Mouse (Mus musculus) cortical plate, adult 2 months (tissue): ENCODE data around the gene Slc35f3. TPM values are rescaled to one million over a fixed set of nuclear protein-coding genes. Genes with fewer than 3 reads are reported as not detected.
A peak's percentile ranks its signal among the peaks of the same experiment; 100 is the strongest.

Experiments used
- H3K27ac ChIP-seq: fragments of 200-500 bp; 2 replicates; pipeline ENCODE4 v1.5.1; 2012; ENCODE audit warnings: low read length, control low read depth, inconsistent platforms; ENCODE audit not compliant: insufficient read depth
- H3K4me1 ChIP-seq: fragments of 200-500 bp; 2 replicates; pipeline ENCODE4 v1.6.1; 2011; ENCODE audit warnings: low read length; ENCODE audit not compliant: control insufficient read depth, insufficient read depth
- H3K4me3 ChIP-seq: fragments of 200-500 bp; 2 replicates; pipeline ENCODE4 v1.5.1; 2011; ENCODE audit warnings: mild to moderate bottlenecking, low read length, control low read depth; ENCODE audit not compliant: insufficient read depth
- CTCF ChIP-seq: fragments of 200-500 bp; IDR thresholded peaks from 2 replicates; pipeline ENCODE4 v1.5.1; 2011; ENCODE audit warnings: mild to moderate bottlenecking, control low read depth, low read length; ENCODE audit not compliant: insufficient read depth; ENCODE audit errors: extremely low read depth
- POLR2A ChIP-seq: fragments of 200-500 bp; IDR thresholded peaks from 2 replicates; pipeline ENCODE4 v1.6.1; 2011; ENCODE audit warnings: mild to moderate bottlenecking, low read length, control low read depth; ENCODE audit not compliant: insufficient read depth; ENCODE audit errors: extremely low read depth
- polyA plus RNA-seq: library from polyadenylated mRNA; depleted of rRNA; stranded (reverse); fragments of >200 nt; gene quantifications from 2 replicates; pipeline ENCODE4 v1.2.3, GENCODE M21; 2012

The Slc35f3 gene
- polyA plus RNA-seq, 1 experiment, result 11.7 TPM

DNA sequence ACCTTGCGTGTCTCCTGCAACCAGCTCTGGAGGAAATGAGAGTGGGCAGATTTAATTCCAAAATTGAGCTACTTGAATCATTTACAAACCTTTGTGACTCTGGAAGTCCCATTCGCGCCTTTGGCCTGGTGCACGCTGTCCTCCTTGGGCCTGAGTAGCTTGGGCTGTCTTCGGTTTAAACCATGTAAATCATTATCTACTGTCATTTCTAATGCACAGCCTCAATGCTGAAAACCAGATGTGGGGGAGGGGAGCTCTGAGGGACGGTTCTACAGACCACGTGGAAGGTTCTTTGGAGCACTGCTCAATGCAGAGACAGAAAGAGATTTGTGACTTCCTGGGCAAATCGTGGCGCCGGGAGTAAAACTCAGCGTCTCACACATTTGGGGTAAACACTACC lies 61.7 kb downstream of the Slc35f3 start:
- no peak for TF ChIP-seq POLR2A
- no peak for TF ChIP-seq CTCF
- peaks cover 3% of the 10 kb centered on the region for H3K4me1 ChIP-seq
- no peak overlapping the region for H3K4me3 ChIP-seq
- H3K27ac ChIP-seq, result no peak overlapping the region

DNA sequence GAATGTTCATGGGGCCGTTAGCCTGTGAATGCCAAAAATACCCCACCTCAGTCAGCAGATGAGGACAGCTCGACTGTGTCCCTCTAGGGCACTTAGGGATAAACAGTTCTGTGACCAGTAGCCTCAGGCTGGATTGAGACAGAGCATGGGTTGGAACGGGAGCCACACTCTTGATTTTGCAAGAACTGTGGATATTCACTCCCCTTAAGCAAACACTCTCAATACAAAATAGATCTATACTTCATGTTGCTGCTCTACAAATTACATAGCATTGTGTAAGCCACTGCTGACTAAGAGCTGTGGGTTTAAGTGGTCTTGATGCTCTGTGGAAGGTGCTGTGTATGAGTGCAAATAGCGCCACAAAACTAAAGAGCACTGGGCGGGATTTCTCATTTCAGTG lies 62.3 kb downstream of the Slc35f3 start:
- TF ChIP-seq POLR2A, result no peak
- no peak overlapping the region for H3K4me3 ChIP-seq
- H3K4me1 ChIP-seq, result peaks cover 2% of the 10 kb centered on the region; the same call in 1 of the 2 replicates
- H3K27ac ChIP-seq, result no peak overlapping the region

DNA sequence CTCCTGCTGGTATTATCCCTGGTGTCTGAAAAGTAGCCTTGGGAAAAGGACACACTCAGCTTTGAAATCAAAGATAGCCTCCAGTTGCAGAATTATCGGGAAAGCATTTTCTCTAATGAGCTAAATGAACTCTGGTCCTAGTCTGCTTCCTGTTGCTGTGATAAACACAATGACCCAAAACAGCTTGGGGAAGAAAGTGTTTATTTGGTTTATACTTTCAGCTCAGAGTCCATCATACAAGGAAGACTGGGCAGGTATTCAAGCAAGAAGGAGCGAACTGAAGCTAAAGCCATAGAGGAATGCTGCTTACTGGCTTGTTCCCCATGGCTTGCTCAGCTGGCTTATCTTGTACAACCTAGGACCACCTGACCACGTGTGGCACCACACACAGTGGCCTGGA lies 67.9 kb downstream of the Slc35f3 start:
- Histone ChIP-seq H3K4me1 (no peaks in the 10 kb centered on the region), H3K4me3 (no peak overlapping the region), H3K27ac (no peak overlapping the region)
- TF ChIP-seq POLR2A, result no peak
- no peak for TF ChIP-seq CTCF

DNA sequence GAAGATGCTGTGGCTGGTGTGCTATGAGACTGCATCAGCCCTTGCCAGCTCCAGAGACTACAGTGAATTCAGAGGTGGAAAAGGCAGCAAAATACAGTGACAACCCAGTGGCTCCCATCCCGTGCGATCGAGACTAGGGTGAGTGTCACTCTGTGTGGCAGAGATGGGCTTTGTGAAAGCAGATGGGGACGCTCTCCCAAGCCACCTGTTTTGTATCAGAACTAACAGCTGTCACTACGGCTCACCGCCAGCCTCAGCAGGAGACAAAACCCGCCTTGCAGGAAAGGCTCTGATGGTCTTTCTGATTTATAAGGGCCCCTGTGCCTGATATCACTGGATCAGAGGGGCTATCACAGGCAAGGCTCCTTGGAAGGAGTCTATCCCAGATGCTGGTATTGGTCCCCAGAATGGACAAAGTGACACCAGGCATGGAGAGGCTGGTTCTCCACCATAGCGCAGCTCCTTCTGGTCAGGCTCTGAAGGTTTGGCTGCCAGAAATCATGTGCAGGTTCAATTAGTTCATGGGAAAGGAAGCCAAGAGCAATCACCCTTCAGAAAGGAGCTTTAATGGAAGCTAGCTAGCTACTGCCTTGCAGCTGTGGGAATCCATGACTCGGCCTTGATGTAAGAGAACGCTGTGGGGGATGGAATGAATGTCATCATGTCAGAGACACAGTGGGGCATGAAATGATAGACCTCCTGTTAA lies 70.1 kb downstream of the Slc35f3 start:
- no peak for TF ChIP-seq POLR2A
- no peak for TF ChIP-seq CTCF
- Histone ChIP-seq H3K27ac (no peak overlapping the region), H3K4me1 (no peaks in the 10 kb centered on the region), H3K4me3 (no peak overlapping the region)

DNA sequence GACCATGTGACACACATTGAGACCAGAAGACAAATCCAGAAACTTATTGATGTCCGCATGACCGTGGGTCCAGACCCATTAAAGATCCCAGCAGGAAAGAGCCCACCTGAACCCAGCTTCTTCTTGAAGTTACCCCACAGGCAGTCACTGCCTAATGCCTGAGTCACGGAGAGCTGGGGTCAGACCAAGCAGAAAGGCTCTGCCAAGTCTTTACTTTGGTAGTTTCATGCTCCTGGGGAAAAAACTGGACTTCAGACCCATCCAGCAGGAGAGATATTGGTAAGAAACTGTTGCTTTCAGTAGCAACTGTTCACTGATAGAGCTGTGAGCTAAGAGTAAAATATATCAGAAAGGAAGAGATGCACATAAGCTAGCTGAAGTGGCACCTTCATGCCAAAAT lies 73.5 kb downstream of the Slc35f3 start:
- no peaks in the 10 kb centered on the region for H3K4me1 ChIP-seq
- TF ChIP-seq POLR2A (no peak), CTCF (no peak)
- no peak overlapping the region for H3K4me3 ChIP-seq
- H3K27ac ChIP-seq, result no peak overlapping the region

DNA sequence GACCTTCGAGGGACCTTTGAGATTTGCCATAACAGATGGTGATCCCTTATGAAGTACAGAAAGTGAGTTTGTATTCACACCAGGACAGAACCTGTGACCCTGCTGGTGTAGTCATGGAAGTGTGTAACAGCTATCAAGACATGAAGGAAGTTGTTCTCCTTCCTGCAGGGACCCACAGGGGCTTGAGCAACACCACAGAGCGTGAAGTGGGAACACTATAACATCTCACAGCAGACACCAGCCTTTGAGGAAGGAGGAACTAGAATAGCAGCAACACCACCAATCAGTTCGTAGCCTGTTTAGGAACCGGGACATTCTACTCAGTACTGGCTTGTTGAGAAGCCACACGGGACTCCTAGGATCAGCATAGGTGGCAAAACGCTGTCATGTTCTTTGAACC lies 81.2 kb downstream of the Slc35f3 start:
- TF ChIP-seq POLR2A (no peak), CTCF (no peak)
- Histone ChIP-seq H3K27ac (no peak overlapping the region), H3K4me3 (no peak overlapping the region), H3K4me1 (no peaks in the 10 kb centered on the region)

DNA sequence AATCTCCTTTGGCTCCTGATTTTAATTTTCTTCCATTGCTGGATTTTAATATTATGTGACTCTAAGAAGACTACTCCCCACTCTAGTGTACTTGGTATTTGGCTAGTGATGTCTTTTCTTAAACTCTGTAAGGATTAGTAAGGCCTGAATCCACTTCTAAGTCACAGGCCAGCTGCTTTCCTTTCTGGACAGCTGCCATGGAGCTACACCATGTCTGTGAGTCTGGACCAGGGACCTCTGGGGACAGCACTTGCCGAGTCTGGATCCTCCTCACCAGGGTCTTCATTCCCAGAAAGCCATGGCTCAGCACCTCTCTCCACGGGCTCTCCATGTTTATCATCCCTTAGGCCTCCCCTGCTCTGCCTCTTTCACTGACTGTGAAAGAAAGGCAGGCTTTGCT lies 81.8 kb downstream of the Slc35f3 start:
- Histone ChIP-seq H3K27ac (no peak overlapping the region), H3K4me1 (no peaks in the 10 kb centered on the region), H3K4me3 (no peak overlapping the region)
- TF ChIP-seq POLR2A (no peak), CTCF (no peak)

DNA sequence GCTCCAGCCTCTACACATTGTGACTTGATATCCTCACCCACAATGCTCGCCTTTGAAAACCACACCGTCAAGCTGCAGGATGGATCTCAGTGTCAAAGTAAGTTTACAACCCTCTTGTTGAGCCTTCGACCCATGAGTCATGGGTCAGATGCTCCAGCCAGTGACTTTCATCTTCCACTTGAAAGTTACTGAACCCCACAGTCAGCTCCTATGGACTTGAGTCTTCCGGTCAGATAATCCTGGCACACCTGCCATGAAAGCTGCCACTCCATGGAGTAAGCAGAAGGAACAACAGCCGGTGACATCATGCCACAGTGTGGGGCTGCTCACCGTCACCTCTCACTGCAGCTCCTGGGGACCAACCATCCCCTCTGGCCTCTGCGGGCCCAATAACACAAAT lies 82.9 kb downstream of the Slc35f3 start:
- Histone ChIP-seq H3K4me1 (no peaks in the 10 kb centered on the region), H3K4me3 (no peak overlapping the region), H3K27ac (no peak overlapping the region)
- no peak for TF ChIP-seq CTCF
- TF ChIP-seq POLR2A, result no peak

DNA sequence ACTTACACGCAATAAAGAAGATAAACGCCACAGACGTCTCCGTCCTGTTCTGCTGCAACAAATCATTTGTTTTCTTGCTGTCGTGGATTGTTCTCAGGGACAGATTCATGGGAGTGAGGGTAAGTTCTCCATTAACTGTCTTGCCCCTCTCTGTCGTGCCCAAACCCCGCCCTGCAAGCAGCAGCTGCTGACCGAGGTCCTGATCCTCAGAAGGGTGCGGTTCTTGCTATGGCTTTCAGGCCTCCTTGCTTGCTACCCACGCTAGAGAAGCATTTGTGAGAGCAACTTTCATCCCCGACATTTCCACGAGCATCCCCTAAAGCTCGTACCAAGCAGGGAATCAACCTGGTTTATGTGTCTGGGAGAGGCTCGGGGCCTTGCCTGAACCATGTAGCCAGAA lies 83.9 kb downstream of the Slc35f3 start:
- Histone ChIP-seq H3K4me3 (no peak overlapping the region), H3K4me1 (no peaks in the 10 kb centered on the region), H3K27ac (no peak overlapping the region)
- TF ChIP-seq CTCF, result no peak
- TF ChIP-seq POLR2A, result no peak

DNA sequence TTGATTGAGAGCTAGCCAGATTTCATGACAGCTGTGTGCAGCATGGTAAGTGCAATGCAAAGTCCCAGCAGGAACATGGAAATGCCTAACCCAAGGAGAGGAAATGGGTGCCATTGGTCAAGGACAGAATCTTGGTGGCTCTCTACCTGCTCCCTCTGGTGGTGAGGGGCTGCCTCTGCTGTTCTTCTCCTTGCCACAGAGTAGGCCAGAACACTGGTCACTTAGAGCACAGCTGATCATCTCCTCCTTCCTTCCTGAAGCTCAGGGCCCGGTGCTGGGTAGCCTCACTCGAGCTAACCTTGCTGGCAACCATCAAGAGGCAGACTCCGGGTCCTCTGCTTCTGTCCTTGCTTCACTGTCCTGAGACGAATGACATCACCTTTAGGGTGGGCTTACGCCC lies 84.4 kb downstream of the Slc35f3 start:
- no peak overlapping the region for H3K27ac ChIP-seq
- H3K4me1 ChIP-seq, result no peaks in the 10 kb centered on the region
- TF ChIP-seq POLR2A (no peak), CTCF (peak; percentile 69)
- H3K4me3 ChIP-seq, result no peak overlapping the region
